In genomic region chr12:31823671-31824070, GRCm38 (mm10) we compare ENCODE assay signal across 30 mouse cellular contexts.
DNase-seq lines count a peak whose midpoint lies in the region; ATAC-seq lines count a peak whose summit lies in the region.
"Had no signal": no experiment of that assay in that cellular context is flagged by ENCODE, and none has a peak within 500 bp of the region (broad histone marks: within the 10 kb centered on the region; RNA-seq: fewer than 3 reads in every experiment).

No protein-coding gene starts in this region.

- no peak for ATAC-seq in kidney, embryonic 15.5 days (replicated peaks; ENCODE audit: low FRiP score)
- no peak for ATAC-seq in kidney, embryonic 14.5 days (ENCODE audit: low FRiP score, low TSS enrichment)
- ATAC-seq: forebrain, embryonic 15.5 days; hindbrain, postnatal 0 days; Patski had no signal

- no peak overlapping the region for H3K4me2 ChIP-seq in kidney, embryonic 15.5 days
- H3K4me2 ChIP-seq in kidney, embryonic 14.5 days (replicated peaks; ENCODE audit: low read depth, low read length), result no peak overlapping the region
- H3K4me2 ChIP-seq: embryonic facial prominence, embryonic 13.5 days; forebrain, embryonic 12.5 days; forebrain, embryonic 15.5 days; heart, embryonic 13.5 days; hindbrain, embryonic 14.5 days had no signal

- DNase-seq in kidney, adult 11 months, result peak; percentile 13
- DNase-seq in kidney, adult 8-10 months, result peak; percentile 8 to 30
- DNase-seq in kidney, postnatal 36 days, result peak; percentile 42 to 48
- DNase-seq in cerebellum, postnatal 36 days, result no peak
- DNase-seq: adrenal gland, postnatal 10 days; adrenal gland, postnatal 36 days; B cell, adult 2 months; cerebellum, adult 18-20 months; cerebellum, adult 9-10 months; cerebellum, postnatal 25 days; embryo, embryonic 11 days; gastrocnemius, postnatal 10 days; gastrocnemius, postnatal 36 days; heart, adult 2 months; heart, postnatal 14 days; heart, postnatal 4 days had no signal

- H3K9ac ChIP-seq in kidney, embryonic 15.5 days, result no peak overlapping the region
- H3K9ac ChIP-seq in kidney, embryonic 14.5 days (ENCODE audit: low read depth, low read length), result no peak overlapping the region
- H3K9ac ChIP-seq: embryonic facial prominence, embryonic 13.5 days; forebrain, embryonic 12.5 days; forebrain, embryonic 15.5 days; heart, embryonic 13.5 days; hindbrain, embryonic 14.5 days had no signal

- H3K27ac ChIP-seq in kidney, embryonic 15.5 days, result no peak overlapping the region
- no peak overlapping the region for H3K27ac ChIP-seq in kidney, embryonic 14.5 days (ENCODE audit: low read depth, low read length)
- H3K27ac ChIP-seq: embryonic facial prominence, embryonic 10.5 days; embryonic facial prominence, embryonic 13.5 days; forebrain, embryonic 12.5 days; forebrain, embryonic 15.5 days; heart, adult 2 months; heart, embryonic 10.5 days; heart, embryonic 13.5 days; hindbrain, embryonic 14.5 days; hindbrain, postnatal 0 days had no signal

- H3K36me3 ChIP-seq in kidney, embryonic 15.5 days, result peaks cover 3% of the 10 kb centered on the region; the same call in 1 of the 2 replicates
- H3K36me3 ChIP-seq in kidney, embryonic 14.5 days (ENCODE audit: control insufficient read depth, insufficient read depth, low read length), result no peaks in the 10 kb centered on the region
- H3K36me3 ChIP-seq: forebrain, embryonic 12.5 days; forebrain, embryonic 15.5 days; heart, embryonic 10.5 days had no signal

- no peaks in the 10 kb centered on the region for H3K27me3 ChIP-seq in kidney, embryonic 15.5 days
- no peaks in the 10 kb centered on the region for H3K27me3 ChIP-seq in kidney, embryonic 14.5 days (ENCODE audit: control insufficient read depth, insufficient read depth, low read length)
- H3K27me3 ChIP-seq: CH12.LX; embryonic facial prominence, embryonic 13.5 days; forebrain, embryonic 12.5 days; forebrain, embryonic 15.5 days; heart, embryonic 13.5 days; Patski had no signal

- 76% methylated on average over 3 of the region's 3 CpGs for WGBS in kidney, embryonic 15.5 days
- 70% methylated on average over 3 of the region's 3 CpGs for WGBS in kidney, embryonic 14.5 days

- no peak overlapping the region for H3K4me3 ChIP-seq in kidney, embryonic 15.5 days (replicated peaks)
- no peak overlapping the region for H3K4me3 ChIP-seq in kidney, embryonic 14.5 days (ENCODE audit: low read length)
- H3K4me3 ChIP-seq: embryonic facial prominence, embryonic 10.5 days; embryonic facial prominence, embryonic 13.5 days; erythroblast, embryonic 14.5 days; forebrain, embryonic 12.5 days; forebrain, embryonic 15.5 days; heart, adult 2 months; heart, embryonic 10.5 days; heart, embryonic 13.5 days had no signal

- no peaks in the 10 kb centered on the region for H3K4me1 ChIP-seq in kidney, embryonic 15.5 days
- no peaks in the 10 kb centered on the region for H3K4me1 ChIP-seq in kidney, embryonic 14.5 days (ENCODE audit: control insufficient read depth, insufficient read depth, low read length)
- H3K4me1 ChIP-seq: embryonic facial prominence, embryonic 10.5 days; forebrain, embryonic 12.5 days; heart, embryonic 10.5 days had no signal

- no peaks in the 10 kb centered on the region for H3K9me3 ChIP-seq in kidney, embryonic 15.5 days (replicated peaks)
- no peaks in the 10 kb centered on the region for H3K9me3 ChIP-seq in kidney, embryonic 14.5 days (ENCODE audit: control insufficient read depth, low read length)
- H3K9me3 ChIP-seq: embryonic facial prominence, embryonic 10.5 days; embryonic facial prominence, embryonic 13.5 days; forebrain, embryonic 12.5 days; forebrain, embryonic 15.5 days; G1E; heart, embryonic 10.5 days; heart, embryonic 13.5 days had no signal

Comparison
In these comparisons a context has a peak if more than half of its experiments do, and no peak if none do; other contexts are left out.
1. DNase-seq: peak in kidney, adult 11 months (single experiment), kidney, adult 8-10 months (2 of 2) and kidney, postnatal 36 days (2 of 2); none in cerebellum, postnatal 36 days (0 of 2).